Mouse (Mus musculus) intestine, postnatal 0 days (tissue): ENCODE data around the gene Arf6. TPM values are rescaled to one million over a fixed set of nuclear protein-coding genes. Genes with fewer than 3 reads are reported as not detected.

Experiments used
- ATAC-seq: fragments of 200-750 bp; cut with Nextera tagmentation; 2 replicates; pipeline ENCODE4 v1.8.0; 2017; ENCODE audit warnings: mild to moderate bottlenecking, moderate TSS enrichment, moderate library complexity
- H3K27ac ChIP-seq: fragments of 300-500 bp; sonication (generic); 2 replicates; pipeline ENCODE4 v1.5.1; 2014; ENCODE audit warnings: mild to moderate bottlenecking, low read depth, low read length, moderate library complexity
- H3K27me3 ChIP-seq: fragments of 300-500 bp; sonication (generic); replicated peaks from 2 replicates; pipeline ENCODE4 v1.6.1; 2014; ENCODE audit warnings: low read length, mixed read lengths; ENCODE audit not compliant: control insufficient read depth, insufficient read depth
- H3K36me3 ChIP-seq: fragments of 300-500 bp; sonication (generic); 2 replicates; pipeline ENCODE4 v1.6.1; 2014; ENCODE audit warnings: mild to moderate bottlenecking, moderate library complexity; ENCODE audit not compliant: control insufficient read depth, insufficient read depth
- H3K4me1 ChIP-seq: fragments of 300-500 bp; sonication (generic); replicated peaks from 2 replicates; pipeline ENCODE4 v1.6.1; 2014; ENCODE audit warnings: antibody characterized with exemption, low read length, mixed read lengths; ENCODE audit not compliant: control insufficient read depth, insufficient read depth
- H3K4me2 ChIP-seq: fragments of 300-500 bp; sonication (generic); replicated peaks from 2 replicates; pipeline ENCODE4 v1.6.1; 2014; ENCODE audit warnings: low read depth, mild to moderate bottlenecking, moderate library complexity
- H3K4me3 ChIP-seq: fragments of 300-500 bp; sonication (generic); 2 replicates; pipeline ENCODE4 v1.5.1; 2014; ENCODE audit warnings: low read depth, low read length
- H3K9ac ChIP-seq: fragments of 300-500 bp; sonication (generic); 2 replicates; pipeline ENCODE4 v1.6.1; 2014; ENCODE audit warnings: mild to moderate bottlenecking, low read depth, low read length
- H3K9me3 ChIP-seq: fragments of 300-500 bp; sonication (generic); 2 replicates; pipeline ENCODE4 v1.6.1; 2016; ENCODE audit warnings: mixed run types; ENCODE audit not compliant: control insufficient read depth
- CTCF ChIP-seq: sonication (generic); IDR thresholded peaks from 2 replicates; pipeline ENCODE4 v1.5.1; 2016; ENCODE audit warnings: low read depth, mild to moderate bottlenecking, control low read depth, antibody characterized with exemption, moderate library complexity
- WGBS: fragments of 180-500 bp; shearing (Covaris S2); extraction: QIAGEN DNeasy Blood & Tissue Kit; methylation state at CpG from one replicate; pipeline ENCODE4 v1.1.7; 2014; 5-methylcytosine and 5-hydroxymethylcytosine counted together
- polyA plus RNA-seq: library from polyadenylated mRNA; unstranded; fragments of >200 nt; fragmentation: Nextera tagmentation; extraction: Ambion mirVana; gene quantifications from 2 replicates; pipeline ENCODE4 v1.2.1, GENCODE M21; 2015

Arf6 gene
- polyA plus RNA-seq, 1 experiment from 2014 or later = 86.3 TPM

- no peak for ATAC-seq
- Histone ChIP-seq H3K27ac (no peak overlapping the region), H3K9me3 (no peaks in the 10 kb centered on the region), H3K4me3 (no peak overlapping the region), H3K27me3 (no peaks in the 10 kb centered on the region), H3K36me3 (no peaks in the 10 kb centered on the region), H3K4me1 (no peaks in the 10 kb centered on the region), H3K4me2 (no peak overlapping the region), H3K9ac (no peak overlapping the region)
- WGBS = 69% methylated on average over 7 of the region's 7 CpGs
- no peak for TF ChIP-seq CTCF
Observed at GRCm38 (mm10) chr12:69389273-69389938, 17.5 kb downstream of the Arf6 start.

DNA sequence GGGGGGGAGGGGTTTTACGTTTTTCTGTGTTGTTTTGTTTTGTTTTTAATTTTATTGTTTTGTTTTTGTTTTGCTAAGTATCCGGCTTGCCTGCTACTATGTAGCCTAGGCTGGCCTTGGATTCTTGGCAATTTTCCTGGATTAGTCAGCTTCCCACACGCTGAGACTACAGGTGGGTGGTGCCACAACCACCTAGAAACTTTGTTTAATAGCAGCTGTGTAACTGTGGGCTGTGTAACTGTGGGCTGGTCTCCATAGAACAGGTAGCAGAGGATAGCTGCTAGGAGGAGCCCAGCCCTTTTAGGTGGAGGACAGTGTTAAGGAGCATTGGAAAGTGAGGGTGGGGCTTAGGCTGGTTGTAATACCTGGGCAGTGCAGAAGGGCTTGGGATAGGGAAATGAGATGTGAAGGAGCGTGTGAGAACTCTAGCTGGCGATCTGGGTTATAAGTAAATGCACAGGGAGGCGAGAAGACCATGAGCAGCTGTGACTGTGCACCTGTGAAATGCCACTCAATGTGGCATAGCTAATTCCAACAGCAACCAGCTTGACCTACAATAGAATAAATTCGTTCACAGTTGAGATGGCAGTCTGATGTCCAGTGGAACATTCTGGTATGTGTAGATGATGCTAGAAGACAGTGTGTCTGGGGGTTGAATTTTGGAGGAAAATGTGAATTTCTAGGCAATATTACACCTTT lies 18.2 kb downstream of the Arf6 start:
- Histone ChIP-seq H3K4me3 (no peak overlapping the region), H3K4me1 (no peaks in the 10 kb centered on the region), H3K9me3 (no peaks in the 10 kb centered on the region), H3K27ac (no peak overlapping the region), H3K9ac (no peak overlapping the region), H3K36me3 (no peaks in the 10 kb centered on the region), H3K4me2 (no peak overlapping the region), H3K27me3 (no peaks in the 10 kb centered on the region)
- 71% methylated on average over 7 of the region's 7 CpGs for WGBS
- no peak for ATAC-seq
- no peak for TF ChIP-seq CTCF

GRCm38 (mm10) chr12:69393076-69393475 lies 21.1 kb downstream of the Arf6 start:
- Histone ChIP-seq H3K27ac (no peak overlapping the region), H3K27me3 (no peaks in the 10 kb centered on the region), H3K4me1 (no peaks in the 10 kb centered on the region), H3K9ac (no peak overlapping the region), H3K9me3 (no peaks in the 10 kb centered on the region), H3K36me3 (no peaks in the 10 kb centered on the region), H3K4me2 (no peak overlapping the region), H3K4me3 (no peak overlapping the region)
- ATAC-seq = no peak
- WGBS = 77% methylated on average over 10 of the region's 10 CpGs
- TF ChIP-seq CTCF = no peak

DNA sequence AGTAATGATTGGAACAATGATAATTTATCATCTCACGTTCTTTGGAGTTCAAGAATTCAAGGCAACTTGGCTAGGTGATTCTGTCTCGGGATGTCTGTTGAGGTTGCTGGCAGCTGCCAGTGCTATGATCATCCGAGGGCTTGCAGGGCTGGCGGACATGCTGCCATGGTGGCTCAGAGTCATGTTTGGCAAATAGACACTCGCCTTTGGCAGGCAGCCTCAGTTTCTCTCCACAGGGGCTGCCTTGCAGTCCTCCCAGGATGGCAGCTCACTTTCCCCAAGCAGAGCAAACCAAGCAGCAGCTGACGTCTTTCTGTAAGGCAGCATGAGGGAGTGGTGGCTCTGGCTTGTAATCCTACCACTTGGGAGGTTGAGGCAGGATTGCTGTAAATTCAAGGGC lies 22.5 kb downstream of the Arf6 start:
- ATAC-seq = no peak
- Histone ChIP-seq H3K9me3 (no peaks in the 10 kb centered on the region), H3K27ac (no peak overlapping the region), H3K4me2 (no peak overlapping the region), H3K36me3 (no peaks in the 10 kb centered on the region), H3K9ac (no peak overlapping the region), H3K27me3 (no peaks in the 10 kb centered on the region), H3K4me1 (no peaks in the 10 kb centered on the region), H3K4me3 (no peak overlapping the region)
- 83% methylated on average over 6 of the region's 6 CpGs for WGBS
- TF ChIP-seq CTCF = no peak

DNA sequence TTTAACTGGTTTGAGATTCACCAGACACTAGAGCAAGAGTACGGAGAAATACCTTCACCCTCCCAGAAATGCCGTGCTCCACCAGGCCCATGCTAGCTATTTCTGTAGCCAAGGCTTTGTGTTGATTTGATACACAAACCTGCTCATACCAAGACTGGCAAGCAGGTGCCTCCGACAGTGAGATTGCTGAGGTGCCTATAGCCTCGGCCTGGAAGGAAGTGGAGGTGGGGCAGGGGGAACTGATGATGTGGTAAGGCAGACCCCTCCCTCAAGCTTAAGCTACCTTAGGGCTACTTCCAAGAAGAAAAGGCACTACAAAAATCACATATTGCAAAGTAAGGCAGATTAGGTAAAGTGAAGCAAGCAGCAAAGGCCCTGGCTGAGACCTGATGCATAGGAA lies 28.4 kb downstream of the Arf6 start:
- no peak overlapping the region for H3K4me2 ChIP-seq
- no peak overlapping the region for H3K4me3 ChIP-seq
- 79% methylated on average over 4 of the region's 4 CpGs for WGBS
- H3K4me1 ChIP-seq = no peaks in the 10 kb centered on the region
- H3K9ac ChIP-seq = no peak overlapping the region
- ATAC-seq = no peak
- no peaks in the 10 kb centered on the region for H3K27me3 ChIP-seq
- H3K27ac ChIP-seq = no peak overlapping the region
- TF ChIP-seq CTCF = no peak
- H3K36me3 ChIP-seq = no peaks in the 10 kb centered on the region
- H3K9me3 ChIP-seq = no peaks in the 10 kb centered on the region

DNA sequence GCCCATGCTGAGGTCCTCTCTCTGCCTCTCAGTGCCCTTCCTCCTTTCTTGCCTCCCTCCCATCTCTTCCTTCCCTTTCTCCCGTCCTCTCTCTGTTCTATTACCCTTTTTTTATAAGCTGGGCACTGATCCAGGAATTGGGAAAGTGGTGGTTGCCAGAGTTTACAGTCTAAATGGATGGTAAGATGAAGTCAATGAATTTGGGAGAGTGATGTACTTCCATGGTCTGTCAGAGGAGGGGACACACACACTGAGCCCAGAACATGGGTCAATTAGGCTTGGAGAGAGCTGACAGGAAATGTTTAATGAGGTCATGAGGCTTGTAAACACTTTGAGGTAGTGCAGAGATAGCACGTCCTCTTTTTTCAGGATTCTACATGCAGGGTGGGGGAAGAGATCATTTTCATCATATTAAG lies 28.9 kb downstream of the Arf6 start:
- no peak overlapping the region for H3K9ac ChIP-seq
- ATAC-seq = no peak
- no peaks in the 10 kb centered on the region for H3K27me3 ChIP-seq
- TF ChIP-seq CTCF = peak; percentile 25; the same call in 1 of the 2 replicates
- H3K9me3 ChIP-seq = no peaks in the 10 kb centered on the region
- no peak overlapping the region for H3K27ac ChIP-seq
- no peak overlapping the region for H3K4me3 ChIP-seq
- 21% methylated on average over 2 of the region's 2 CpGs for WGBS
- H3K4me1 ChIP-seq = no peaks in the 10 kb centered on the region
- H3K4me2 ChIP-seq = no peak overlapping the region
- H3K36me3 ChIP-seq = no peaks in the 10 kb centered on the region
